Mouse (Mus musculus): Measurements from ENCODE around the gene Usp46. TPM values are rescaled to one million over a fixed set of nuclear protein-coding genes. Genes with fewer than 3 reads are reported as not detected.
A peak's percentile ranks its signal among the peaks of the same experiment; 100 is the strongest.

The Usp46 gene
- polyA plus RNA-seq (2016; fragmentation: Nextera tagmentation; extraction: Ambion mirVana), result 29.5 and 31.8 TPM in 2 replicates

DNA sequence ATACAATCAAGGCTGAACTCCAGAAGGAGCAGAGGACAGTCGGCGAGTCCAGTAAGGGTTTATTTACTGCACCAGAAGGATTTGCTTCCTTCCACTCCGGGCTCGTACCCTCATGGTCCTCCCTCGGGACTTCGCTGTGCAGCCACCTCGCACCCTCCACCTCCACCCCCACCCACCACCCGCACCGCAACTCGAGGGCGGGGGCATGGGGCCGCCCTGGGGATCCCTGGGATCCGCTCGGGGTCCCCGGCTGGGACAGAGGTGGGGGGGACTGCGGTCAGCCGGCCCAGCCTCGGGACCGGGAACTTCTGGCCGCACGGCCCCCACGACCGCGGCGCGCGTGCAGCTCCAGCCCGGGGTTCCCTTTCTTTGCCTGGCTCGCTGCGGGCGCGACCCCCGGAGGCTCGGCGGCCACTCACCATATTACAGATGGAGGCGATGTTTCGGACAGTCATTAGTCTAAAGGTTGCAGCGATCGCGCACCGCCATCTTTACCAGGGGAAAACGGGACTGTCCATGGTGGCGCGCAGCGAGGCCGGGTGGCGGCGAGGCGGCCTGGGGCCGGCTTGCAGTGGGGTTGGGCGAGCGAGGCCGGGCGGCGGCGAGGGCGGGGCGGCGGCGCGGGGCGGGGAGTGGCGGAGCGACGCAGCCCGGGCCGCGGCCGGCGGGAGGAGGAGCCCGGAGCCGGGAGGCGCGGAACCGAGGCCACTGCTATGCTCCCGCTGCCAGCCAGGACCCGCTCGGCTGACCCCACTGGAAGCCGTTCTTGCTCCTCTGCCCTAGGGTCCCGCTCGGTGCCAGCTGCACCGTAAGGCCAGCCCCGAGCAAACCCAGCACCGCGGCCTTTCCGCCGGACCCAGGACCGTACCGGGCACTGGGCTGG lies at the start of gene Usp46:
TSS of gene Usp46 (minus strand) at position 601 of the 883 bp plus-strand sequence.
- peak within 1 kb of the TSS; percentile 80 for H3K4me3 ChIP-seq
- H3K9ac ChIP-seq, result peak within 1 kb of the TSS; percentile 93
- peak within 1 kb of the TSS; percentile 97 for H3K4me2 ChIP-seq
- ATAC-seq, result peak; percentile 84
- peak within 1 kb of the TSS; percentile 93 for H3K27ac ChIP-seq
- no peaks in the 10 kb centered on the region; the same call in 1 of the 2 replicates for H3K36me3 ChIP-seq
- WGBS (ENCODE audit: insufficient replicate concordance), result under 1% methylated on average over 74 of the region's 89 CpGs
- H3K9me3 ChIP-seq (replicated peaks), result no peaks in the 10 kb centered on the region
- peaks cover 59% of the 10 kb centered on the region for H3K4me1 ChIP-seq
- H3K27me3 ChIP-seq (replicated peaks), result no peaks in the 10 kb centered on the region

- no peaks in the 10 kb centered on the region for H3K4me1 ChIP-seq
- H3K27me3 ChIP-seq (replicated peaks), result no peaks in the 10 kb centered on the region
- H3K9me3 ChIP-seq (replicated peaks), result no peaks in the 10 kb centered on the region
- no peak overlapping the region for H3K4me2 ChIP-seq
- no peak overlapping the region for H3K27ac ChIP-seq
- no peaks in the 10 kb centered on the region for H3K36me3 ChIP-seq
- H3K4me3 ChIP-seq, result no peak overlapping the region
- WGBS (ENCODE audit: insufficient replicate concordance), result 69% methylated on average over 7 of the region's 7 CpGs
- H3K9ac ChIP-seq, result no peak overlapping the region
- no peak for ATAC-seq
Measured at GRCm38 (mm10) chr5:74113961-74114689, 45.9 kb upstream of the Usp46 start.

GRCm38 (mm10) chr5:74105445-74105844 lies 37.2 kb upstream of the Usp46 start:
- Histone ChIP-seq H3K36me3 (no peaks in the 10 kb centered on the region), H3K4me1 (no peaks in the 10 kb centered on the region), H3K4me3 (no peak overlapping the region), H3K9ac (no peak overlapping the region), H3K9me3 (replicated peaks) (no peaks in the 10 kb centered on the region), H3K27ac (no peak overlapping the region), H3K4me2 (no peak overlapping the region), H3K27me3 (replicated peaks) (no peaks in the 10 kb centered on the region)
- no peak for ATAC-seq
- 64% methylated on average over 7 of the region's 7 CpGs for WGBS (ENCODE audit: insufficient replicate concordance)

DNA sequence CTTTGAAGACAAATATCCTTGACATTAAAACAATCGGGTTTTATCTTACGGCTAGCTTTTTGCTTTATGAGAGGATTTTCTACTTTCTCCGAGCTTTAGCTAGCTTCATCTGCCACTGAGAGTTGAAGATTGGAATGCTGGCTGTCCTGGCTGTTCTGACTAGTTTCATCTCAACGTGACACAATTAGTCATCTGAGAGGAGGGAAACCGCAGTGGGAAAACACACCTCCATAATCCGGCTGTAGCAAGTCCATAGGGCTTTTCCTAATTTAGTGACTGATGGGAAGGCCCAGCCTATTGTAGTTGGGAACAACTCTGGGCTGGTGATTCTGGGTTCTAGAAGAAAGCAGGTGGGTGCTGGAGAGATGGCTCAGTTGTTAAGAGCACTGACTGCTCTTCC lies 33.5 kb upstream of the Usp46 start:
- no peak overlapping the region for H3K4me2 ChIP-seq
- H3K9me3 ChIP-seq (replicated peaks), result no peaks in the 10 kb centered on the region
- no peak overlapping the region for H3K27ac ChIP-seq
- H3K4me1 ChIP-seq, result no peaks in the 10 kb centered on the region
- 0 out of 2 replicates have a peak, but pooled peaks cover 3% of the 10 kb centered on the region for H3K36me3 ChIP-seq
- H3K9ac ChIP-seq, result no peak overlapping the region
- no peak for ATAC-seq
- 72% methylated on average over 6 of the region's 6 CpGs for WGBS (ENCODE audit: insufficient replicate concordance)
- H3K4me3 ChIP-seq, result no peak overlapping the region
- H3K27me3 ChIP-seq (replicated peaks), result no peaks in the 10 kb centered on the region

GRCm38 (mm10) chr5:74099046-74099445 lies 30.8 kb upstream of the Usp46 start:
- Histone ChIP-seq H3K27ac (no peak overlapping the region), H3K4me2 (no peak overlapping the region), H3K9ac (no peak overlapping the region), H3K36me3 (peaks cover 24% of the 10 kb centered on the region), H3K4me3 (no peak overlapping the region), H3K4me1 (peaks cover 12% of the 10 kb centered on the region), H3K27me3 (replicated peaks) (no peaks in the 10 kb centered on the region), H3K9me3 (replicated peaks) (no peaks in the 10 kb centered on the region)
- 79% methylated on average over 10 of the region's 10 CpGs for whole genome bisulfite sequencing (ENCODE audit: insufficient replicate concordance)
- no peak for ATAC-seq

GRCm38 (mm10) chr5:74097854-74098220 lies 29.6 kb upstream of the Usp46 start:
- WGBS (ENCODE audit: insufficient replicate concordance), result 50% methylated on average over 10 of the region's 10 CpGs
- H3K9me3 ChIP-seq (replicated peaks), result no peaks in the 10 kb centered on the region

GRCm38 (mm10) chr5:74097116-74097853 lies 29.1 kb upstream of the Usp46 start:
- Histone ChIP-seq H3K27ac (no peak overlapping the region), H3K27me3 (replicated peaks) (no peaks in the 10 kb centered on the region), H3K36me3 (peaks cover 27% of the 10 kb centered on the region), H3K4me2 (no peak overlapping the region), H3K4me3 (no peak overlapping the region), H3K9ac (no peak overlapping the region), H3K9me3 (replicated peaks) (no peaks in the 10 kb centered on the region), H3K4me1 (peaks cover 24% of the 10 kb centered on the region)
- ATAC-seq, result no peak
- WGBS (ENCODE audit: insufficient replicate concordance), result 81% methylated on average over 11 of the region's 11 CpGs

More at GRCm38 (mm10) chr5:74097854-74098220, 29.6 kb upstream of the Usp46 start:
- Histone ChIP-seq H3K27ac (no peak overlapping the region), H3K4me1 (peaks cover 20% of the 10 kb centered on the region), H3K4me2 (no peak overlapping the region), H3K27me3 (replicated peaks) (no peaks in the 10 kb centered on the region), H3K9ac (no peak overlapping the region), H3K4me3 (no peak overlapping the region), H3K36me3 (peaks cover 27% of the 10 kb centered on the region)
- no peak for ATAC-seq

DNA sequence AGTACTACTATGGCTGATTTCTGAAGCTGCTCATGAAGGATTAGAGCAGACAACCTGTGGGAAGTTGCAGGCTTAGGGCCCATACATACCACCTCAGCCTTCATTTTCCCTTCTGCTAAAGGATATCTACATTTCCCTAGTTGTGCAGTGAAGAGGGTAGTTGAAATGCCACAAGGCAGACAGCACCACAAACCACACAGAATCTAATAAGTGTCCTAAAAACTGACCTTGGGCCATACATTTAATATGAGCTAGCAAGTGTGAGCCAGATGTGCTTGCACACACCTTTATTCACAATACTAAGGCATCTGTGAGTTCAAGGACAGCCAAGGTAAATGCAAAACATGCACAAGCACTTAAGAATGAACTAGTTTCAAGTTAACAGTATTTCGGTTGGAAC lies 27.8 kb upstream of the Usp46 start:
- H3K9me3 ChIP-seq (replicated peaks), result no peaks in the 10 kb centered on the region
- no peak overlapping the region for H3K9ac ChIP-seq
- no peak overlapping the region for H3K4me3 ChIP-seq
- WGBS (ENCODE audit: insufficient replicate concordance), result 85% methylated on average over 1 of the region's 1 CpGs
- H3K4me1 ChIP-seq, result peaks cover 25% of the 10 kb centered on the region
- H3K27me3 ChIP-seq (replicated peaks), result no peaks in the 10 kb centered on the region
- H3K27ac ChIP-seq, result peak overlapping the region; percentile 33; the same call in 1 of the 2 replicates
- H3K36me3 ChIP-seq, result peaks cover 27% of the 10 kb centered on the region
- ATAC-seq, result no peak
- no peak overlapping the region for H3K4me2 ChIP-seq

DNA sequence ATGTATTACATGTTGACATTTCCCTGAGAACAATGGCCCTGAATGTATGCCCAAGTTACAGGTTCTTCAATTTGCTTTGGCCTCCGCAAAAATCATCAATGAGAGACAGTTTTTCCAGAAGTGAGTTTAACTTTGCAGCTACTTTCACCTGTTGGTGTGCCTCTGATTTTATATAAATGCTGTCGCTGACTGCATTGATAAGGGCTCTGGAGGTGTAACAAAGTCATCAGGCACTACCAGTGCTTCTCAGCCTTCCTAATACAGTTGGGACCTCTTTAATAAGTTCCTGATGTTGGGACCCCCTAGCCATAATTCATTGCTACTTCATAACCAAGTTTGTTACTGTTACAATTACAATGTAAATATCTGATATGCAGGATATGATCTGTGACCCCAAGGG lies 27.4 kb upstream of the Usp46 start:
- H3K4me3 ChIP-seq, result no peak overlapping the region
- H3K9ac ChIP-seq, result no peak overlapping the region
- no peaks in the 10 kb centered on the region for H3K9me3 ChIP-seq (replicated peaks)
- no peak for ATAC-seq
- 61% methylated on average over 2 of the region's 2 CpGs for WGBS (ENCODE audit: insufficient replicate concordance)
- no peaks in the 10 kb centered on the region for H3K27me3 ChIP-seq (replicated peaks)
- H3K4me1 ChIP-seq, result peaks cover 25% of the 10 kb centered on the region
- peaks cover 27% of the 10 kb centered on the region for H3K36me3 ChIP-seq
- H3K27ac ChIP-seq, result peak overlapping the region; percentile 33; the same call in 1 of the 2 replicates
- H3K4me2 ChIP-seq, result no peak overlapping the region

- peak overlapping the region; percentile 86 for H3K4me3 ChIP-seq
- H3K9me3 ChIP-seq (replicated peaks), result no peaks in the 10 kb centered on the region
- H3K27me3 ChIP-seq (replicated peaks), result no peaks in the 10 kb centered on the region
- peak overlapping the region; percentile 84 for H3K27ac ChIP-seq
- H3K36me3 ChIP-seq, result peaks cover 27% of the 10 kb centered on the region
- H3K4me2 ChIP-seq, result peak overlapping the region; percentile 86
- H3K9ac ChIP-seq, result peak overlapping the region; percentile 92; the same call in 1 of the 2 replicates
- 66% methylated on average over 8 of the region's 8 CpGs for WGBS (ENCODE audit: insufficient replicate concordance)
- ATAC-seq, result no peak
- H3K4me1 ChIP-seq, result peaks cover 25% of the 10 kb centered on the region
Measured at GRCm38 (mm10) chr5:74094841-74095437, 26.7 kb upstream of the Usp46 start.
